Mouse (Mus musculus): ENCODE data around the gene Gpn1.

Gpn1 gene

DNA sequence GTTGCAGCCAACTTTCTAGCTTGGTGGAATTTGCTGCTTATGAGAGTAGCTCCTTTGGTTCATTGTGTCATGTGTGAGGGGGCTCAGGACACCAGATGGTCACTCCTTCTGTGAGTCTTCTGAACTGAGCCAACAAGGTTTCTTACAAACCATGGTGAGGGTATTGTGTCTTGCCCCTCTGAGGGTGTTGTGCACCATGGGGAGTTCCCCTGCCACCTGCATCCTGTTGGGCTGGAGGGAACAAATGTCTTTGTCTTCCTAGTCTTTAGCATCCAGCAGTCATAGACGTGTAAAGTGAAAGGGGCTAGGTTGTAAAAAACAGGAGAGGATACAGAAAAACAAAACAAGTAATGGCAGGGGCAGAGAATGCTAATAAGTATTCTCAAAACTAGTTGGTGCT is 64.9 kb downstream of the Gpn1 start:
- DNase-seq (ENCODE audit: low spot score): no peak

DNA sequence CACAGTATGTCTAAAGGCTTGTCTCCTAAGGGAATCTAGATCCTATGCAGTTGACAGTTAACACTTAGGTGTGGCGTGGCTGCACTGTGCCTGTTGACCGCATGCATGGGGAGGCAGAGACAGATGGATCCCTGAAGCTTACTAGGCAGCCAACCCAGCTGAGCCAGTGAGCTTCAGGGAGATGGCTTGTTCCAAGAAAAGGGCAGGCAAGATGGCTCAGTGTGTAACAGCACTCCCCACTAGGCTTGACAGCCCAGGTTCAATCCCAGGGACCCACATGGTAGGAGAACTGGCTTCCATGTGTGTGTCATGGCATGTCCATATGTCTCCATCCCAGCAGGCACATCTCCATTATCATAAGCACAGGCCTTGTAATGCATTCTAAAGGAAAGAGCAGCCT is 65.8 kb downstream of the Gpn1 start:
- DNase-seq (ENCODE audit: low spot score): no peak

DNA sequence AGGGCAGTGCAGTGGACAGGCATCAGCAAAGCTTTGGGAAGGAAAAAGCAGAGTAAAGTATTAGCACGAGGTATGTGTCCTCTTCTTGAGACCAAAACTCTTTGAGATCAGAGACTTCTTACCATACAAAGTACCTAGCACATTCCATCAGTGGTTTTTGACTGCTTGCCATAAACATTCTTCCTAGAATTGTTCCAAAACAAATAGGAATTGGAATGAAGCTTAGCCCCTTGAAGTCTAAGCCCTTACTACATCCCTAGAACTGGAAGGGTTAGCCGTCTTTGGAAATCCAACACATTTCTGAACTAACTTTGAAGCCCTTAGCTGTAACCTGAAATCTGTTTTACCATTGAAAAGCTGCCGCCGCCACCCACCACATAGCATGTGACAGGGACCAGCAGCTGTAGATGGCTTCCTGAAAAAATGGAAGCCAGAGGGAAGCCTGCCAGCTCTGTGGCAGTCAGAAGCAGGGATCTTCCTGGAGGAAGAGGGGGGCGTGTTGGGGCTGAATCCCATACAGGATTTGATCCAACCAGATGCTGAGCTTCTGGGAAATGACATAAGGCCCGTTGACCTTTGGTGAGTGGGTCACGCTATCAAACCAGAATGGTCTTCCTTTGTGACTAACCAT is 67.6 kb downstream of the Gpn1 start:
- DNase-seq (ENCODE audit: low spot score): no peak

Measured in testis, postnatal 14 days (tissue).